Mouse (Mus musculus) MEL (cell line): ENCODE results near the gene Ypel5. TPM values are rescaled to one million over a fixed set of nuclear protein-coding genes. Genes with fewer than 3 reads are reported as not detected.

Source experiments
- DNase-seq: peaks from one replicate; pipeline ENCODE4 v3.0.0; 2011; ENCODE audit warnings: low read depth, low spot score
- H3K27ac ChIP-seq: 2 replicates; pipeline ENCODE4 v1.5.1; 2012; ENCODE audit warnings: low read depth, mild to moderate bottlenecking, control low read depth, low read length, moderate library complexity; ENCODE audit not compliant: control insufficient read depth
- H3K27me3 ChIP-seq, 2 experiments: fragments of 150-350 bp in 1 of 2; sonication (generic) in 1 of 2; 2 replicates each; pipeline ENCODE4 v1.6.1; 2012; ENCODE audit warnings: low read length in 2 of 2, mild to moderate bottlenecking in 2 of 2, improper control_type of control experiment in 1 of 2, moderate library complexity in 1 of 2; ENCODE audit not compliant: insufficient read depth in 2 of 2, control insufficient read depth in 1 of 2
- H3K36me3 ChIP-seq, 2 experiments: 2 replicates each; pipeline ENCODE4 v1.6.1; 2012 to 2014; ENCODE audit warnings: low read length in 2 of 2, improper control_type of control experiment in 1 of 2, inconsistent platforms in 1 of 2, mild to moderate bottlenecking in 1 of 2; ENCODE audit not compliant: insufficient read depth in 2 of 2, control insufficient read depth in 1 of 2
- H3K4me1 ChIP-seq, 2 experiments: fragments of 150-350 bp in 1 of 2; sonication (generic) in 1 of 2; 2 replicates each; pipeline ENCODE4 v1.6.1; 2012; ENCODE audit warnings: low read length in 2 of 2, improper control_type of control experiment in 1 of 2, mild to moderate bottlenecking in 1 of 2; ENCODE audit not compliant: insufficient read depth in 2 of 2, control insufficient read depth in 1 of 2
- H3K4me3 ChIP-seq, 2 experiments: fragments of 150-350 bp in 1 of 2; sonication (generic) in 1 of 2; 2 replicates each; pipeline ENCODE4 v1.5.1; 2012; ENCODE audit warnings: low read depth in 2 of 2, low read length in 2 of 2, mild to moderate bottlenecking in 2 of 2, moderate library complexity in 2 of 2, control low read depth in 1 of 2, improper control_type of control experiment in 1 of 2; ENCODE audit not compliant: control insufficient read depth in 1 of 2, insufficient read depth in 1 of 2
- H3K79me2 ChIP-seq: 2 replicates; pipeline ENCODE4 v1.6.1; 2012; ENCODE audit warnings: mild to moderate bottlenecking, low read length, moderate library complexity; ENCODE audit not compliant: control insufficient read depth, poor library complexity, insufficient read depth
- H3K9ac ChIP-seq: 2 replicates; pipeline ENCODE4 v1.6.1; 2012; ENCODE audit warnings: low read depth, mild to moderate bottlenecking, control low read depth, low read length, moderate library complexity; ENCODE audit not compliant: control insufficient read depth, poor library complexity, severe bottlenecking
- H3K9me3 ChIP-seq: fragments of 150-350 bp; sonication (generic); replicated peaks from 2 replicates; pipeline ENCODE4 v1.6.1; 2012; ENCODE audit warnings: mild to moderate bottlenecking, low read length, improper control_type of control experiment, moderate library complexity; ENCODE audit not compliant: insufficient read depth
- CHD1 ChIP-seq: IDR thresholded peaks from 2 replicates; pipeline ENCODE4 v1.6.1; 2012; ENCODE audit warnings: low read depth, mild to moderate bottlenecking, inconsistent platforms, low read length, improper control_type of control experiment
- ELF1 ChIP-seq: IDR thresholded peaks from 2 replicates; pipeline ENCODE4 v1.6.1; 2014; ENCODE audit warnings: low read depth, mild to moderate bottlenecking, inconsistent platforms, low read length, improper control_type of control experiment, moderate library complexity
- EP300 ChIP-seq, 2 experiments: IDR thresholded peaks; 2 replicates each; pipeline ENCODE4 v1.6.1; 2011; ENCODE audit warnings: improper control_type of control experiment in 2 of 2, low read length in 2 of 2, low read depth in 1 of 2, mild to moderate bottlenecking in 1 of 2
- ETS1 ChIP-seq: IDR thresholded peaks from 2 replicates; pipeline ENCODE4 v1.6.1; 2012; ENCODE audit warnings: low read depth, mild to moderate bottlenecking, inconsistent platforms, low read length, improper control_type of control experiment, moderate library complexity
- GABPA ChIP-seq: IDR thresholded peaks from 2 replicates; pipeline ENCODE4 v1.6.1; 2012; ENCODE audit warnings: low read depth, mild to moderate bottlenecking, inconsistent platforms, low read length, improper control_type of control experiment, moderate library complexity
- GATA1 ChIP-seq: IDR thresholded peaks from 2 replicates; pipeline ENCODE4 v1.6.1; 2011; ENCODE audit warnings: low read depth, low read length, improper control_type of control experiment
- KAT2A ChIP-seq: conservative IDR thresholded peaks from 2 replicates; pipeline ENCODE4 v1.6.1; 2012; ENCODE audit warnings: low read depth, low read length, improper control_type of control experiment, inconsistent platforms
- MAFK ChIP-seq: IDR thresholded peaks from 2 replicates; pipeline ENCODE4 v1.6.1; 2011; ENCODE audit warnings: low read depth, mild to moderate bottlenecking, low read length, improper control_type of control experiment, borderline replicate concordance
- MAX ChIP-seq: IDR thresholded peaks from 2 replicates; pipeline ENCODE4 v1.6.1; 2011; ENCODE audit warnings: low read length, improper control_type of control experiment
- MAZ ChIP-seq: IDR thresholded peaks from 2 replicates; pipeline ENCODE4 v1.6.1; 2012; ENCODE audit warnings: low read depth, mild to moderate bottlenecking, inconsistent platforms, low read length, improper control_type of control experiment
- MYB ChIP-seq: IDR thresholded peaks from 2 replicates; pipeline ENCODE4 v1.6.1; 2011; ENCODE audit warnings: mild to moderate bottlenecking, low read depth, low read length, improper control_type of control experiment
- MYC ChIP-seq: IDR thresholded peaks from 2 replicates; pipeline ENCODE4 v1.6.1; 2011; ENCODE audit warnings: low read depth, mild to moderate bottlenecking, low read length, improper control_type of control experiment, moderate library complexity
- NELFE ChIP-seq: IDR thresholded peaks from 2 replicates; pipeline ENCODE4 v1.6.1; 2011; ENCODE audit warnings: low read depth, low read length, improper control_type of control experiment
- POLR2AphosphoS2 ChIP-seq: IDR thresholded peaks from 2 replicates; pipeline ENCODE4 v1.6.1; 2011; ENCODE audit warnings: low read length, improper control_type of control experiment
- POLR2AphosphoS5 ChIP-seq: IDR thresholded peaks from 2 replicates; pipeline ENCODE4 v1.6.1; 2012; ENCODE audit warnings: low read depth, borderline replicate concordance, mild to moderate bottlenecking, inconsistent platforms, low read length, moderate library complexity, mixed read lengths
- RAD21 ChIP-seq: IDR thresholded peaks from 2 replicates; pipeline ENCODE4 v1.6.1; 2011; ENCODE audit warnings: mild to moderate bottlenecking, low read depth, low read length, improper control_type of control experiment
- RCOR1 ChIP-seq: IDR thresholded peaks from 2 replicates; pipeline ENCODE4 v1.6.1; 2012; ENCODE audit warnings: low read depth, mild to moderate bottlenecking, inconsistent platforms, low read length, improper control_type of control experiment
- SIN3A ChIP-seq: IDR thresholded peaks from 2 replicates; pipeline ENCODE4 v1.6.1; 2012; ENCODE audit warnings: low read length, improper control_type of control experiment, inconsistent platforms
- TAL1 ChIP-seq: IDR thresholded peaks from 2 replicates; pipeline ENCODE4 v1.6.1; 2012; ENCODE audit warnings: mild to moderate bottlenecking, inconsistent platforms, low read length, moderate library complexity, mixed read lengths
- TBP ChIP-seq: IDR thresholded peaks from 2 replicates; pipeline ENCODE4 v1.8.0; 2011; ENCODE audit warnings: low read depth, low read length, improper control_type of control experiment
- UBTF ChIP-seq: IDR thresholded peaks from 2 replicates; pipeline ENCODE4 v1.6.1; 2012; ENCODE audit warnings: low read depth, mild to moderate bottlenecking, inconsistent platforms, low read length, improper control_type of control experiment, moderate library complexity, borderline replicate concordance; ENCODE audit not compliant: insufficient read depth
- USF1 ChIP-seq: IDR thresholded peaks from 2 replicates; pipeline ENCODE4 v1.6.1; 2014; ENCODE audit warnings: low read depth, mild to moderate bottlenecking, inconsistent platforms, low read length, improper control_type of control experiment, moderate library complexity
- USF2 ChIP-seq, 2 experiments: IDR thresholded peaks; 2 replicates each; pipeline ENCODE4 v1.6.1; 2011 to 2012; ENCODE audit warnings: improper control_type of control experiment in 2 of 2, low read length in 2 of 2, borderline replicate concordance in 1 of 2, inconsistent platforms in 1 of 2, low read depth in 1 of 2, mild to moderate bottlenecking in 1 of 2; ENCODE audit not compliant: insufficient read depth in 1 of 2
- ZC3H11A ChIP-seq: IDR thresholded peaks from 2 replicates; pipeline ENCODE4 v1.6.1; 2012; ENCODE audit warnings: low read depth, mild to moderate bottlenecking, inconsistent platforms, low read length, improper control_type of control experiment
- ZKSCAN1 ChIP-seq: IDR thresholded peaks from 2 replicates; pipeline ENCODE4 v1.6.1; 2012; ENCODE audit warnings: low read depth, mild to moderate bottlenecking, inconsistent platforms, low read length, improper control_type of control experiment, moderate library complexity
- ZMIZ1 ChIP-seq: IDR thresholded peaks from 2 replicates; pipeline ENCODE4 v1.6.1; 2012; ENCODE audit warnings: low read depth, mild to moderate bottlenecking, inconsistent platforms, low read length, improper control_type of control experiment, moderate library complexity
- ZNF384 ChIP-seq: IDR thresholded peaks from 2 replicates; pipeline ENCODE4 v1.6.1; 2012; ENCODE audit warnings: low read depth, mild to moderate bottlenecking, inconsistent platforms, low read length, improper control_type of control experiment
- polyA plus RNA-seq, 2 experiments: library from polyadenylated mRNA; stranded (reverse) in 1 of 2; unstranded in 1 of 2; fragments of >175 nt in 1 of 2; fragments of >200 nt in 1 of 2; gene quantifications; 2 replicates each; pipeline versions ENCODE4 v1.2.1 to v1.2.4; 2012; ENCODE audit warnings: low replicate concordance in 2 of 2, low read depth in 1 of 2; ENCODE audit not compliant: insufficient read length in 2 of 2, insufficient read depth in 1 of 2, missing spikeins in 1 of 2
- total RNA-seq: library from RNA; depleted of rRNA; stranded (reverse); fragments of 300-350 nt; gene quantifications from 2 replicates; pipeline ENCODE4 v1.2.3, GENCODE M21; 2012

Ypel5 gene
- total and polyA plus RNA-seq, 3 experiments, result 9.2 to 80.4 (median 15.5) TPM

DNA sequence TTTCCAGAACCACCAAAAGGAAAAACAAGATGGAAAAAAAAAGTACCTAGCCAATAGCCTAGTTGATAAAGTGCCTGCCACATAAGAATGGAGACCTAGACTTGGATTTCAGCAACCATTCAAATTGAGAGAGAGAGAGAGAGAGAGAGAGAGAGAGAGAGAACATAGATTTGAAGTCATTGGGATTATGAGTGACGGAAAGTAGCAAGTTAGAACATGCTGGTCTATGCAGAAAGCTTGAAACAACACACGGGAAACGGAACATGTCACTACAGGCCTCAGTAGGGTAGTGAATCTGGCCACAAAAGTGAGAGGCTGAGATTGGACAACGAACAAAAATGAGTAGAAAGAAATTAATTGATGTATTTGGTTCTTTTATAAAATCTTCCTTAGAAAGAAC, 43.0 kb upstream of the Ypel5 start:
- TF ChIP-seq ZNF384 (no peak), ZKSCAN1 (no peak), MAFK (no peak), TBP (no peak), UBTF (no peak), ZC3H11A (no peak), SIN3A (no peak), ELF1 (no peak), POLR2AphosphoS2 (no peak), RCOR1 (no peak), TAL1 (no peak), EP300 (IDR thresholded peaks at IDR 0.05; ENCODE audit: low read depth in 1 of 2, low read length in 2 of 2) (no peak)
- H3K36me3 ChIP-seq, result no peaks in the 10 kb centered on the region
- no peak overlapping the region for H3K27ac ChIP-seq
- no peak overlapping the region for H3K9ac ChIP-seq
- 0 out of 4 replicates have a peak, but pooled peaks cover 0 to 1% of the 10 kb centered on the region in 2 experiments for H3K27me3 ChIP-seq
- H3K4me1 ChIP-seq, result no peaks in the 10 kb centered on the region
- no peaks in the 10 kb centered on the region for H3K79me2 ChIP-seq
- no peak for DNase-seq
- H3K9me3 ChIP-seq, result no peaks in the 10 kb centered on the region
- no peak overlapping the region for H3K4me3 ChIP-seq

DNA sequence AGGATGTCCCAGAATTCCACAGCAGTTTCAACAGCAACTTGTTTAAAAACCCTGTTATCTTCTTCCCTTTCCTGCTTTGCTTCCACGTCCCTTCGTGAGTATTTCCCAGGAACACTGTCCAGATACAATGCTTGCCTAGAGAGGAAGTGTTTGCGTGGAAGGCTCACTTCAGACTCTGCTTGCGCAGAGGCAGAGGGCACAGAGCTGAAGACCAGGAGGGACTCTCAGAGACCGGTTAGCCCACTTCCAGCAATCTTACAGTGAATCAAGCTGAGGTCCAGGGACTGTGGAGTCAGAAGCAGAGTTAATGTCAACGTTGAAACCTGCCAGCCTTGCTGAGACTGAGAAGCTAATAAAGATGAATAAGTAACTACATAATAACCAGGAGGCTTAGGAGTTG, 41.6 kb upstream of the Ypel5 start:
- H3K4me3 ChIP-seq, result no peak overlapping the region
- TF ChIP-seq ZMIZ1 (no peak), POLR2AphosphoS5 (no peak), USF1 (no peak), TBP (no peak), GATA1 (no peak), ZKSCAN1 (no peak), GABPA (no peak), RCOR1 (no peak), MAZ (no peak), NELFE (no peak), TAL1 (no peak), MYC (no peak), MAX (no peak), USF2 (IDR thresholded peaks at IDR 0.05; ENCODE audit: borderline replicate concordance in 1 of 2, insufficient read depth in 1 of 2, low read depth in 1 of 2, low read length in 2 of 2) (no peak), ETS1 (no peak), RAD21 (no peak), MAFK (no peak), KAT2A (no peak), CHD1 (no peak), MYB (no peak)
- no peak overlapping the region for H3K9ac ChIP-seq
- no peak overlapping the region for H3K27ac ChIP-seq
- no peaks in the 10 kb centered on the region for H3K36me3 ChIP-seq
- H3K27me3 ChIP-seq, result 0 out of 4 replicates have a peak, but pooled peaks cover 0 to 1% of the 10 kb centered on the region in 2 experiments
- no peaks in the 10 kb centered on the region for H3K4me1 ChIP-seq
- no peak for DNase-seq
- no peaks in the 10 kb centered on the region for H3K79me2 ChIP-seq
- H3K9me3 ChIP-seq, result no peaks in the 10 kb centered on the region
